Mouse (Mus musculus) liver, postnatal 0 days (tissue): ENCODE results near the gene Gfm2.

Experiments used
- CTCF ChIP-seq: sonication (generic); IDR thresholded peaks from 2 replicates; pipeline ENCODE4 v1.5.1; 2016; ENCODE audit warnings: antibody characterized with exemption, low read depth
- EP300 ChIP-seq: IDR thresholded peaks from 2 replicates; pipeline ENCODE4 v1.6.1; 2016; ENCODE audit warnings: antibody characterized with exemption, low read depth, mild to moderate bottlenecking

- no peak for TF ChIP-seq CTCF
- no peak for TF ChIP-seq EP300
Observed at GRCm38 (mm10) chr13:97227795-97228194, 90.1 kb downstream of the Gfm2 start.
